In genomic region chr4:124484613-124485586, GRCm38 (mm10) we compare ENCODE assay signal across 16 mouse cellular contexts.
DNase-seq lines count a peak whose midpoint lies in the region; ATAC-seq lines count a peak whose summit lies in the region.
"Had no signal": no experiment of that assay in that cellular context is flagged by ENCODE, and none has a peak within 500 bp of the region (broad histone marks: within the 10 kb centered on the region; RNA-seq: fewer than 3 reads in every experiment).

No protein-coding gene starts in this region.

- H3K4me1 ChIP-seq in forebrain, embryonic 10.5 days: peaks cover 28% of the 10 kb centered on the region
- H3K4me1 ChIP-seq in forebrain, embryonic 16.5 days (replicated peaks; ENCODE audit: control insufficient read depth, insufficient read depth, low read length): peaks cover 20% of the 10 kb centered on the region
- peaks cover 29% of the 10 kb centered on the region for H3K4me1 ChIP-seq in forebrain, embryonic 13.5 days
- H3K4me1 ChIP-seq in hindbrain, embryonic 16.5 days (ENCODE audit: control insufficient read depth, insufficient read depth, low read depth, low read length): peaks cover 7% of the 10 kb centered on the region
- H3K4me1 ChIP-seq in neural tube, embryonic 12.5 days: peaks cover 21% of the 10 kb centered on the region
- peaks cover 6% of the 10 kb centered on the region; the same call in 1 of the 2 replicates for H3K4me1 ChIP-seq in heart, embryonic 11.5 days (ENCODE audit: control insufficient read depth, insufficient read depth, low read length)

- ATAC-seq in forebrain, embryonic 16.5 days: no peak
- peak; percentile 68 for ATAC-seq in forebrain, embryonic 13.5 days
- ATAC-seq in hindbrain, embryonic 16.5 days: peak; percentile 79
- peak; percentile 61; the same call in 1 of the 2 replicates for ATAC-seq in neural tube, embryonic 12.5 days (ENCODE audit: low FRiP score, low read depth)
- ATAC-seq in heart, embryonic 11.5 days (replicated peaks; ENCODE audit: insufficient number of reproducible peaks, low FRiP score, low TSS enrichment): no peak

- H3K27ac ChIP-seq in forebrain, embryonic 10.5 days: peak overlapping the region; percentile 82
- no peak overlapping the region for H3K27ac ChIP-seq in forebrain, embryonic 16.5 days (ENCODE audit: low read length)
- H3K27ac ChIP-seq in forebrain, embryonic 13.5 days: peak overlapping the region; percentile 92
- H3K27ac ChIP-seq in hindbrain, embryonic 16.5 days (ENCODE audit: low read depth, low read length): no peak overlapping the region
- H3K27ac ChIP-seq in neural tube, embryonic 12.5 days: no peak overlapping the region
- H3K27ac ChIP-seq in heart, embryonic 11.5 days (ENCODE audit: low read depth, low read length): no peak overlapping the region

- H3K27me3 ChIP-seq in forebrain, embryonic 10.5 days (ENCODE audit: poor library complexity, severe bottlenecking): peaks cover 86% of the 10 kb centered on the region
- no peaks in the 10 kb centered on the region for H3K27me3 ChIP-seq in forebrain, embryonic 16.5 days (replicated peaks; ENCODE audit: control insufficient read depth, insufficient read depth, low read length)
- peaks cover 31% of the 10 kb centered on the region for H3K27me3 ChIP-seq in forebrain, embryonic 13.5 days
- H3K27me3 ChIP-seq in hindbrain, embryonic 16.5 days (replicated peaks; ENCODE audit: control insufficient read depth, insufficient read depth, low read length): peaks cover 16% of the 10 kb centered on the region
- H3K27me3 ChIP-seq in neural tube, embryonic 12.5 days (replicated peaks): peaks cover 62% of the 10 kb centered on the region
- peaks cover 42% of the 10 kb centered on the region for H3K27me3 ChIP-seq in heart, embryonic 11.5 days (ENCODE audit: control insufficient read depth, insufficient read depth, low read length)

- WGBS in forebrain, embryonic 10.5 days: 31% methylated on average over 19 of the region's 19 CpGs
- WGBS in forebrain, embryonic 16.5 days: 31% methylated on average over 19 of the region's 19 CpGs
- WGBS in forebrain, embryonic 13.5 days: 21% methylated on average over 19 of the region's 19 CpGs
- WGBS in hindbrain, embryonic 16.5 days: 25% methylated on average over 19 of the region's 19 CpGs
- WGBS in neural tube, embryonic 12.5 days: 41% methylated on average over 19 of the region's 19 CpGs
- 31% methylated on average over 19 of the region's 19 CpGs for WGBS in heart, embryonic 11.5 days (ENCODE audit: insufficient replicate concordance)

- H3K9me3 ChIP-seq in forebrain, embryonic 10.5 days: peaks cover 20% of the 10 kb centered on the region
- peaks cover 7% of the 10 kb centered on the region; the same call in 1 of the 2 replicates for H3K9me3 ChIP-seq in forebrain, embryonic 16.5 days (ENCODE audit: control insufficient read depth, low read length)
- H3K9me3 ChIP-seq in forebrain, embryonic 13.5 days (replicated peaks): peaks cover 17% of the 10 kb centered on the region
- H3K9me3 ChIP-seq in hindbrain, embryonic 16.5 days (ENCODE audit: control insufficient read depth, low read length): peaks cover 7% of the 10 kb centered on the region
- peaks cover 20% of the 10 kb centered on the region for H3K9me3 ChIP-seq in neural tube, embryonic 12.5 days
- peaks cover 2% of the 10 kb centered on the region; the same call in 1 of the 2 replicates for H3K9me3 ChIP-seq in heart, embryonic 11.5 days (replicated peaks; ENCODE audit: control insufficient read depth, low read length)

- no peak overlapping the region for H3K9ac ChIP-seq in forebrain, embryonic 16.5 days (replicated peaks; ENCODE audit: low read depth, low read length)
- H3K9ac ChIP-seq in forebrain, embryonic 13.5 days: no peak overlapping the region
- H3K9ac ChIP-seq in hindbrain, embryonic 16.5 days (ENCODE audit: low read depth, low read length): no peak overlapping the region
- H3K9ac ChIP-seq in neural tube, embryonic 12.5 days: no peak overlapping the region
- H3K9ac ChIP-seq in heart, embryonic 11.5 days (ENCODE audit: low read depth, low read length): no peak overlapping the region

- H3K4me2 ChIP-seq in forebrain, embryonic 16.5 days (ENCODE audit: low read length): no peak overlapping the region
- no peak overlapping the region; the same call in 1 of the 2 replicates for H3K4me2 ChIP-seq in forebrain, embryonic 13.5 days
- peak overlapping the region; percentile 22 for H3K4me2 ChIP-seq in hindbrain, embryonic 16.5 days (ENCODE audit: low read length)
- 0 out of 2 replicates have a peak overlapping the region, but pooled peaks have one; percentile 27 for H3K4me2 ChIP-seq in neural tube, embryonic 12.5 days (replicated peaks)
- H3K4me2 ChIP-seq in heart, embryonic 11.5 days: no peak overlapping the region

- no peak for DNase-seq in forebrain, embryonic 10.5 days (ENCODE audit: extremely low spot score, low spot score)
- DNase-seq in spleen, adult 12 weeks (ENCODE audit: low spot score): no peak
- DNase-seq in thymus, postnatal 10 days (ENCODE audit: low spot score in 2 of 2): no peak
- DNase-seq: cerebellum, postnatal 25 days; gastrocnemius, postnatal 25 days; heart, postnatal 14 days; kidney, postnatal 14 days; liver; lung, postnatal 14 days; thymus, postnatal 25 days had no signal

- H3K4me3 ChIP-seq in forebrain, embryonic 10.5 days: no peak overlapping the region
- H3K4me3 ChIP-seq in forebrain, embryonic 16.5 days (replicated peaks; ENCODE audit: low read length): no peak overlapping the region
- no peak overlapping the region for H3K4me3 ChIP-seq in forebrain, embryonic 13.5 days
- no peak overlapping the region for H3K4me3 ChIP-seq in hindbrain, embryonic 16.5 days (ENCODE audit: low read length)
- no peak overlapping the region for H3K4me3 ChIP-seq in neural tube, embryonic 12.5 days
- H3K4me3 ChIP-seq in heart, embryonic 11.5 days (ENCODE audit: low read depth, low read length): no peak overlapping the region
- H3K4me3 ChIP-seq: erythroblast, embryonic 14.5 days had no signal

- H3K36me3 ChIP-seq in forebrain, embryonic 10.5 days (replicated peaks): no peaks in the 10 kb centered on the region; the same call in 1 of the 2 replicates
- H3K36me3 ChIP-seq in forebrain, embryonic 16.5 days (ENCODE audit: control insufficient read depth, insufficient read depth): no peaks in the 10 kb centered on the region
- H3K36me3 ChIP-seq in forebrain, embryonic 13.5 days (ENCODE audit: poor library complexity, severe bottlenecking): no peaks in the 10 kb centered on the region
- no peaks in the 10 kb centered on the region for H3K36me3 ChIP-seq in hindbrain, embryonic 16.5 days (ENCODE audit: control insufficient read depth, insufficient read depth, low read length)
- 0 out of 2 replicates have a peak, but pooled peaks cover 2% of the 10 kb centered on the region for H3K36me3 ChIP-seq in neural tube, embryonic 12.5 days
- no peaks in the 10 kb centered on the region for H3K36me3 ChIP-seq in heart, embryonic 11.5 days (ENCODE audit: control insufficient read depth, insufficient read depth, low read length)

Comparison
In these comparisons a context has a peak if more than half of its experiments do, and no peak if none do; other contexts are left out.
1. H3K27ac ChIP-seq: peak in forebrain, embryonic 10.5 days (single experiment) and forebrain, embryonic 13.5 days (single experiment); none in forebrain, embryonic 16.5 days (single experiment), hindbrain, embryonic 16.5 days (single experiment), neural tube, embryonic 12.5 days (single experiment) and heart, embryonic 11.5 days (single experiment).
2. ATAC-seq: peak in forebrain, embryonic 13.5 days (single experiment), hindbrain, embryonic 16.5 days (single experiment) and neural tube, embryonic 12.5 days (single experiment); none in forebrain, embryonic 16.5 days (single experiment) and heart, embryonic 11.5 days (single experiment).
3. H3K4me2 ChIP-seq: peak in hindbrain, embryonic 16.5 days (single experiment) and neural tube, embryonic 12.5 days (single experiment); none in forebrain, embryonic 16.5 days (single experiment), forebrain, embryonic 13.5 days (single experiment) and heart, embryonic 11.5 days (single experiment).